Mouse (Mus musculus) heart, postnatal 14 days (tissue): ENCODE measurements around the gene Flywch2. TPM values are rescaled to one million over a fixed set of nuclear protein-coding genes. Genes with fewer than 3 reads are reported as not detected.
A peak's percentile ranks its signal among the peaks of the same experiment; 100 is the strongest.
"Not testable (repeated sequence)": the region's sequence is repeated elsewhere in the genome, so short reads cannot be mapped to it uniquely, and the experiment has no call there.

Experiments
- DNase-seq, 2 experiments: peaks; one replicate each; pipeline ENCODE4 v3.0.0; 2021 to 2022
- intact Hi-C: fragments of 180-260 bp; cut with DNase I; formaldehyde crosslinking; loops from one replicate; pipeline ENCODE4 v1.15.1; 2025
- total RNA-seq, 2 experiments: library from RNA; stranded (reverse); gene quantifications; 2 replicates each; pipeline ENCODE4 v1.2.3; 2021

Flywch2 gene
- total RNA-seq, 2 experiments from 2014 or later, result 1.6 TPM

GRCm38 (mm10) chr17:23797316-23797715 is 11.4 kb upstream of the Flywch2 start:
- no peak for DNase-seq
- intact Hi-C loops, result no loop called here

GRCm38 (mm10) chr17:23795323-23795722 is 9.4 kb upstream of the Flywch2 start:
- intact Hi-C loops, result no loop called here
- DNase-seq, result no peak

- intact Hi-C loops, result no loop called here
Measured at GRCm38 (mm10) chr17:23791079-23791357, 5.1 kb upstream of the Flywch2 start.

GRCm38 (mm10) chr17:23790269-23791078 is 4.6 kb upstream of the Flywch2 start, which contains the start of gene Srrm2:
Gene Srrm2, plus strand, starts transcription at chr17:23790532.
- peak; percentile 63 to 71 for DNase-seq
- intact Hi-C loops, result no loop called here

More at GRCm38 (mm10) chr17:23791079-23791357, 5.1 kb upstream of the Flywch2 start:
- DNase-seq, result no peak

DNA sequence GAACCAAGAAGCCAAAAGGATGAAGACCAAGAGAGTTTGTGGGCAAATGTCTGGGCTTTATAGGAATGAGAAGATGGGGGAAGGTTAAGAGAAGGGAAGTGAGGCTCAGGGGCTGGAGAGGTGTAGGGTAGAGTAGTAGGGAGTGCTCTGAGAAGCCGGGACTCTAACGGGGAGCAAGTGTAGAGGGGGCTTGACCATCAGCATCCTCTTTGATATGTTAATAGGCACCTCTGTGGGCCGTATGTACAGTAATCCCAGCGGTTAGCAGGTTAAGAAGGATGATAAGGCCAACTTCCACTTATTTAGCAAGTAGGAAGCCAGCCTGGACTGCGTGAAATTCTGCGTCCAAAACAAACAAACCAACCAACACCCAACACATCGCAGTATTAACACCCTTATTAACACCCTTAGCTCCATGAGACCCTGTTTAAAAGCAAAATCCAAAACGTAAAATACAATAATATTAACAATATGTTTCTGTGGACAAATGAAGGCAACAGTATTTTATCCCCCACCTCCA is 3.9 kb upstream of the Flywch2 start:
- intact Hi-C loops, result loop anchor here (5.0 kb wide), 1 partner anchor 43 kb away; the partner anchor contains the start of gene Kremen2
- no peak for DNase-seq

GRCm38 (mm10) chr17:23788973-23789372 is 3.1 kb upstream of the Flywch2 start:
- intact Hi-C loops, result loop anchor here (5.0 kb wide), 1 partner anchor 42 kb away; the partner anchor contains the start of gene Kremen2
- DNase-seq, result no peak

GRCm38 (mm10) chr17:23786510-23786931 is 640 bp upstream of the Flywch2 start:
- DNase-seq, result peak in 1 of 2 experiments; percentile 5
- intact Hi-C loops, result loop anchor here (5.0 kb wide), 1 partner anchor 39 kb away; the partner anchor contains the start of gene Kremen2

DNA sequence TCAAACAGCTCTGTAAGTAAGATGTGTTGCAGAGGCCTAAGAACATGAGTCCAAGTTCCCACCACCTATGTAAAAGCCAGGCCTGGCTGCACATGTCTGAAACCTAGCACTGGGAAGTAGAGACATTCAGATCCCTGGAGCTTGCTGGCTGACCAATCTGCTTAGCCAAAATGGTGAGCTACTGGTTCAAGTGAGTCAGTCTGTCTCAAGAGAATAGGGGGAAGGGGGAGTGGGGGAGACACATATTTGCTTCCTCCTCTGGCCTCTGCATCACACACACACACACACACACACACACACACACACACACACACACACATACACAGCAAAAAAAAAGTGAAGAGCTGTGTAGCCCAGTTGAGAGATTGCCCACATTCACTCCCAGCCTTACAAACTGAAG is 2.5 kb downstream of the Flywch2 start:
- no peak for DNase-seq
- intact Hi-C loops, result no loop called here

DNA sequence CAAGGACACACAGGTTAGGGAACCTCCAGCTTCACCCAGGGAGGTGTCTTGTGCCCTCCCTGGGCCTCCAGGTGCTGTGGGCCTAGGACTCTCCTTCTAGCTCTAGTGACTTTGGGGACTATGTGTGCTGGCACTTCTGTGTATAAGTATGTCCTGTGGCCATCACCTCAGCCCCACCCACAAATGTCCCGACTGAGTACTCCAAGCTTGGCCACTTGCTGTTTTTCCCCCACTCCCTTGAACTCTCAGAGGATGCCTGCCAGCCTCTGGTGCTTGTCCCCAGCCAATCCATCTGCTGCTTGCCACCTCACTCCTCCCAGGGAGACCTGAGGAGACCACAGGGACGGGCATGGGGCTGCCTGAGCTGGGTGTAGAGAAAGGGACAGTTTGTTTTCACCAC is 7.4 kb downstream of the Flywch2 start:
- intact Hi-C loops, result loop anchor here (5.0 kb wide), 1 partner anchor 74 kb away; no protein-coding TSS in a partner anchor
- no peak for DNase-seq

DNA sequence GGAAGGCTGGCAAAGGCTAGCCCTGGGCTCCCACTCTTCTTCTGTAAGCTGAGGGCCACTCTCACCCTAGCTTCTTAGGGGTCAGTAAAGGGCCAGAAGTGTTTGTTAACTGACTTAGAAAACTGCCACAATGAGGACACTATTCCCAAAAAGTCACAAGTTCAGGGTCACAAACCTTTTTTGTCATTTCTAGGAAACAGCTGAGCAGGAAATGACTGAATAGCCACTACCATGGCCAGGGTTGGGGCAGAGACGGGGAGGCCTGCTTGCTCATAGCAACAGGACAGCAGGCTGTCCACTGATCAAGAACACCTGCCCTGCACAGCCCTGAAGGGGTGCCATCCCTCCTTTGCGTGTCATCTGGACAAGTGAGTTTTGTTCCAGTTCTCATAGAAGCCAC is 8.7 kb downstream of the Flywch2 start:
- DNase-seq, result no peak
- intact Hi-C loops, result loop anchor here (5.0 kb wide), 1 partner anchor 75 kb away; no protein-coding TSS in a partner anchor

DNA sequence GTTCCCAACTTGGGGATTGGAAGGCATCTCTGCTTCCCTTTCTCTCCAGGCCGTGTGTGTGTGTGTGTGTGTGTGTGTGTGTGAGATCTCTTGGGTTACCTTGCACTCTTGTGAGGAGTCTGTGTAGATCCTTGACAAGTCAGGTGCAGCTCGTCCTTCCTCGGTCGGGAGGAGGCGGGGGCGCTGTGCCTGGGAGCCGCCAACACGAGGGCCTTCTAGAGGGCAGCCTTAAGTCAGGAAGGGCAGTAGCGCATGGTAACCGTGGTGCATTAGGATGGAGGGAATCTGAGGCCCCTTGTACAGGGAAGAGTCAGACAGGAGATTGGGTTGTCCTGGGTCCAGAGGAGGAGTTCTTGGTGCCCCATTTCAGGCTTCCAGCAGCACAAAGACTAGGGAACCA is 9.7 kb downstream of the Flywch2 start:
- intact Hi-C loops, result loop anchor here (5.0 kb wide), 1 partner anchor 76 kb away; no protein-coding TSS in a partner anchor
- no peak for DNase-seq

- peak; percentile 84 to 89 for DNase-seq
- intact Hi-C loops, result loop anchor here (1.0 to 5.0 kb wide), 5 partner anchors 33 to 186 kb away; partner anchors contain the start of genes Elob, Prss32 and Prss41
Measured at GRCm38 (mm10) chr17:23774090-23774489, 11.8 kb downstream of the Flywch2 start.

GRCm38 (mm10) chr17:23773676-23774075 is 12.2 kb downstream of the Flywch2 start:
- intact Hi-C loops, result loop anchor here (1.0 to 5.0 kb wide), 5 partner anchors 34 to 187 kb away; partner anchors contain the start of genes Elob, Prss32 and Prss41
- DNase-seq, result no peak

- intact Hi-C loops, result loop anchor here (5.0 kb wide), 2 partner anchors 35 to 70 kb away; partner anchors contain the start of genes Prss32 and Prss41
- DNase-seq, result not testable (repeated sequence)
Measured at GRCm38 (mm10) chr17:23772219-23772556, 13.7 kb downstream of the Flywch2 start.

DNA sequence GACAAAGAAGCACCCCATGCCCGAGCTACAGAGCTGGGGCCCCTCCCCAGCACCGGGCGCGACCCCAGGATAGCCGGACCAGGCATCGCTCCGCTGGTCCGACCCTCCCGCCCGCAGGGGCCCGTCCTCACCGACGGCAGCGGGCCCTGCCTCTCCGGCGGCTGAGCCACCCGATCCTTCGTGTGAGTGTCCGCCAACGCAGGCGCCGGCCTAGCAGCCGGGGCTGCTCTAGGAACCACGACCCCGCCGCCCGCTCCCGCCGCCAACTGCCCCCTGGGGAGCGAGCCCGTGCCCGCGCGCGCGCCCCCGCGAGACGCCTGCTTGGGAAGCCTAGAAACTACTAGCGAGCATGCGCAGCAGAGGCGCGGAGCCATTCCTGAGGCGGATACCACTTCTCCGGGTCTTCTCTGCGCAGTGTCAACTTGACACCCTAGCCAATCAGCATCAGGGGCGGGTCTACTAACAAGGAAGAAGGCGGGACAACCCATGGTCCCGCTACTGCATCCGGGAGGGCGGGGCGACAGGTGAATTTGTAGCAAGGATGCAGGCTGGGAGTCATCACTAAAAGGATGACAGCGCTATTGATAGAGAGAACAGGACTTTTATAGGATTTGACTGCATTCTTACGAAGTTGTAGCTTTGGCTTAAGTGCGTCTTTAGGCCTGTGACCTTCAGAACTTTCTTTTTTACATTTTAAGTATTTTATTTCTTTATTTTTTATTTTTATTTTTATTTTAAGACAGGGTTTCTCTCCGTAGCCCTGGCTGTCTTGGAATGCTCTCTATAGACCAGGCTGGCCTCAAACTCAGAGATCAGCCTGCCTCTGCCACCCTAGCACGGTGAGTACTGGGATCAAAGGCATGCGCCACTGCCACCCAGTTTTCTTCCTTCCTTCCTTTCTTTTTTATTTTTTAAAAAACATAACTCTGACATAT is 14.3 kb downstream of the Flywch2 start, which contains the start of gene Flywch1:
Flywch1 (minus strand) TSS at position 319 of the 935 bp plus-strand sequence.
- intact Hi-C loops, result loop anchor here (2.0 to 5.0 kb wide), 3 partner anchors 21 to 71 kb away; partner anchors contain the start of genes Prss32 and Prss41
- DNase-seq, result peak; percentile 98

DNA sequence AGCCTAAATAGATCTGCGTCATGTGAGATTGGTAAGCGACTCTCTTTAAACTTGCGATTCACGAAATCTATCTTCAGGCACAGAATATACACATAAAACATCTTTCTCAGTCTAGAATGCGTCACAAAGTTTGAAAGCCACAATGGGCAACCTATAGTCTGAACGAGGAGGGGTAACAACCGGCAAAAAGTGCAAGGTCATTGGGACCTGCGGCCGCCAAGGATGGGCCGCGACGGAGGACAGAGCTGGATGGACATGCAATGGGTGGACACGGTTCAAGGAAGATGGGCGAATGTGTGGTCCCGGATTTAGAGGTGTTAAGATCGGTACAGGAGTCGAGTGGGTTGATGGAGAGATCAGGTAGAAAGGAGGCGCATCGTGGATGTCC is 15.0 kb downstream of the Flywch2 start:
- intact Hi-C loops, result loop anchor here (2.0 to 5.0 kb wide), 3 partner anchors 20 to 71 kb away; partner anchors contain the start of genes Prss32 and Prss41
- DNase-seq, result no peak

DNA sequence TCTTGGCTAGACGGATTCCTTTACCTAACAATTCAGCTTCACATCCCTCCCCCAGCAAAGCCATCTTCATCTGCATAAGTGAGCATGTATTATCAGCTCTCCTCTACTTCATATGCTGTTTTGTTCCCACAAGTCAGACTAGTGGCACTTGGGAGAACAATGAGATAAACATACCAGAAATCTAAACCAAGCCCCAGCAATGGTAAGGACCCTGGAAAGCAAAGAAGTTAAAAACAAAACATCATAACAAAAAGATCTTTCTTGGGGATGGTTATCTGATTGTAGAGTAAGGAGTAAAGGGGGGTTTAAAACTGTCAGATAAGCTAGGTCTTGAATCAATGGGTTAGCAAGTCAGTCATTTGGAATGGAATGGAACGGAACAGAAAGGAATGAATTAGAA is 15.4 kb downstream of the Flywch2 start:
- DNase-seq, result no peak
- intact Hi-C loops, result loop anchor here (2.0 to 5.0 kb wide), 3 partner anchors 20 to 72 kb away; partner anchors contain the start of genes Prss32 and Prss41

DNA sequence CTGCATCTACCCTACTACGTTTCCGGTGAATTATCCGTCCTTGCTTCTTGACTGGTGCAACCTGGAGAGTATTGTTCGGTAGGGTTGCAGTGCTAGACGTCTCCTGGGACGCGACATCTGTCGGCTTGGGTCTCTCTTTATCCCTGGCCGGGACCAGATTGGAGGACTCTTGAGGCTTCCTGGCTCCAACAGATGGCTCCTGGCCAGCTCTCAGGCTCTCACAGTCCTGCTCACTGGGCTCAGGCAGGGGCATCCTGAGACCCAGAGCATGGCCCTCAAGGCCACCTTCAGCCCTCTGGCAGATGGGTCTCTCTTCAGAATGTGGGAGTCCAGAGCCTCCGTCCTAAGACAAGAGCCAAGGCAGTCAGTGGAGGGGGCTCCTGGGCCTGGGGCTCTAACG is 22.9 kb downstream of the Flywch2 start:
- no peak for DNase-seq
- intact Hi-C loops, result no loop called here

DNA sequence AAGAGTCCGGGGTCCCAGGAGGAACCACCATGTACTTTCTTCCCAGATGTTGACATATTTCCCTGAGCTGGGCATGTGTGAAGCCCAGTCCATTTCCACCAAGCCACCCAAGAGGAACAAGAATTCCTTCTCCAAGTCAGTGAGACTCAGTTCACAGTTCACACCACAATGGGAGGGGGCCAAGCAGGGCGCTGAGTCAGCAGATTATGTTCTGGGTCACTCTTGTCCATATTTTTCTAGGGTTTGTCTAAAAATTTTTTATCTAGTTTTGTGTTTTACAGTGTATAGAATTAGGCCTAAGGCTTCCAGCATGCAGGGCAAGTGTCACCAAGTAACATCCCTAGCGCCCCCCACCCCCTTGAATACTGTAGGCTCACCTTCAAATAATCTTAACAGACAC is 24.7 kb downstream of the Flywch2 start:
- intact Hi-C loops, result no loop called here
- DNase-seq, result no peak

DNA sequence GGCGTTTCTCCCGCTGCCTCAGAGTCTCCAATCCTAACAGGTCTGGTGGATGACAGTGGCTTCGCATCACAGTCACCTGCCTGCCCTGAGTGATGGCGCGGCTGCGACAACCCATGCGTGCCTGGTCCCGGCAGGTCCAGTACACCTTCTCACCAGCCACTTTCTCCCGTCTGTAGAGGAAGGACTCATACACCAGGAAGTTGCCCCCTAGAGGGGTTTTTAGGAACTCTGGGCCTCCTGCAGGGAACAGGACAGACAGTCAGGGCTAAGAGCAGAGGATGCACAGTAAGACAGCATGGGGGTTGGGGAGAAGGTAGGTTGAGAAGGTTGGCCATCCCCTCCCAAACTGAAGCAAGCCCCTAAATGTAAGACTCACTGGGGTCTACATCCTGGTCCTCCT is 25.6 kb downstream of the Flywch2 start:
- intact Hi-C loops, result no loop called here
- DNase-seq, result no peak
